7 mouse cellular contexts compared by ENCODE assay signal in the genomic region with DNA sequence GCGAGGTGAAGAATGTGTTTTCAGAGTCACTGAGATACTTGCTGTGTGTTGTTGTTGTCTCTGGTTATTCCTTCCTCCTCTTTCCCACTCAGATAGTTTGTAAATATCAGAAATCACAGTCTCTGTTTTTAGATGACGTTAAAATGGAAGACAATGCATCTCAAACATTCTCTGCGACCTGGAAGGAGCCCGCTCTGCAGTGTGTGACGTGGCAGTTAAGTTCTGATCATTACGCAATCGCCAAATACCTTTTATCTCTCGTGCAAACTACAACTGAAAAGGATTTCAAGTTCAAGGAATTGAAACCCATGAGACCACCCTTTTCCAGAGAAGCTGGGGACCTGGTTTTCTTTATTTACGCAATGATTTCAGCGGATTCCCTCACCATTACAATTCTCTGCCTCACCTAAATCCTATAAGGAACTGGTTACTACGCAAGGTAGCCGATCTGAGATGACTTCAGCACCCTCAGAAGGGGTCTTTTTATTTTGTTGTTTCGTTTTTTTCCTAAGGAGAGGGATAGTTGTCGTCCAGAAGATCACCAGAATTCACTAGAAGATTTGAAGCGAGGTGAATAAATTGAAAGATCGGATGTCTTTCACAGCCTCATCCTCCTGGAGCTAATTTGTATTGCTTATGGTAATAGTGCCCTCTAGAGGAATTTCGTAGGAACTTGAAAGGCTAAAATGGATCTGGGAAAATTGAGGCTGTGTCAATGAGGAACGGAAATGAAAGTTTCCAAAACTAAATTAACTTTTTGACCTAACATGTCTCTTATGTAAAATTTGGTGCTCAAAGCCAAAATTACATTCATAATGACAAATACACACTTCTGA. TPM values are rescaled to one million over a fixed set of nuclear protein-coding genes. Genes with fewer than 3 reads are reported as not detected.
DNase-seq lines count a peak whose midpoint lies in the region; ATAC-seq lines count a peak whose summit lies in the region.

No protein-coding gene starts in this region.

- H3K36me3 ChIP-seq in embryonic facial prominence, embryonic 12.5 days: no peaks in the 10 kb centered on the region
- H3K36me3 ChIP-seq in intestine, embryonic 15.5 days: no peaks in the 10 kb centered on the region

- DNase-seq in left cerebral cortex, postnatal 25 days (ENCODE audit: low spot score in 2 of 2): peak; percentile 17 to 22
- no peak for DNase-seq in left cerebral cortex, adult 8-10 months (ENCODE audit: low spot score in 2 of 2)
- peak; percentile 66 for DNase-seq in retina, postnatal 1 day
- no peak for DNase-seq in kidney, postnatal 10 days

- intact Hi-C loops in left cerebral cortex, postnatal 25 days (cut with DNase I): loop anchor here (5.0 to 10.0 kb wide), 3 partner anchors 40 to 1402 kb away; no protein-coding TSS in a partner anchor

- 55% methylated on average over 18 of the region's 18 CpGs for WGBS in embryonic facial prominence, embryonic 12.5 days
- 51% methylated on average over 18 of the region's 18 CpGs for WGBS in intestine, embryonic 15.5 days

- H3K9ac ChIP-seq in embryonic facial prominence, embryonic 12.5 days: no peak overlapping the region
- H3K9ac ChIP-seq in intestine, embryonic 15.5 days: no peak overlapping the region

- H3K4me3 ChIP-seq in embryonic facial prominence, embryonic 12.5 days: no peak overlapping the region
- H3K4me3 ChIP-seq in intestine, embryonic 15.5 days (replicated peaks): no peak overlapping the region

- H3K9me3 ChIP-seq in embryonic facial prominence, embryonic 12.5 days: no peaks in the 10 kb centered on the region
- H3K9me3 ChIP-seq in intestine, embryonic 15.5 days: no peaks in the 10 kb centered on the region

- H3K27ac ChIP-seq in embryonic facial prominence, embryonic 12.5 days: no peak overlapping the region
- no peak overlapping the region for H3K27ac ChIP-seq in intestine, embryonic 15.5 days

- H3K4me1 ChIP-seq in embryonic facial prominence, embryonic 12.5 days: no peaks in the 10 kb centered on the region
- no peaks in the 10 kb centered on the region for H3K4me1 ChIP-seq in intestine, embryonic 15.5 days (replicated peaks)

- H3K27me3 ChIP-seq in embryonic facial prominence, embryonic 12.5 days: no peaks in the 10 kb centered on the region
- no peaks in the 10 kb centered on the region for H3K27me3 ChIP-seq in intestine, embryonic 15.5 days (replicated peaks)

- ATAC-seq in embryonic facial prominence, embryonic 12.5 days (ENCODE audit: insufficient number of reproducible peaks, insufficient read depth, low FRiP score, low TSS enrichment): no peak
- ATAC-seq in intestine, embryonic 15.5 days: peak; percentile 68
- no peak for ATAC-seq in erythroid progenitor cell, adult 5-6 weeks (replicated peaks; ENCODE audit: low FRiP score, poor library complexity, severe bottlenecking)

- H3K4me2 ChIP-seq in embryonic facial prominence, embryonic 12.5 days (replicated peaks): 0 out of 2 replicates have a peak overlapping the region, but pooled peaks have one; percentile 9
- peak overlapping the region; percentile 37; the same call in 1 of the 2 replicates for H3K4me2 ChIP-seq in intestine, embryonic 15.5 days (replicated peaks)

RNA-seq across cellular contexts. Expression of gene Pik3c2g, which starts 9.8 kb away (rescaled TPM):
- total RNA-seq in left cerebral cortex, postnatal 25 days (2021): under 1 TPM in 1 of 2 experiments, not detected in 1; 0.23 TPM
- under 1 TPM in 3 of 4 experiments, not detected in 1; 0.11 to 0.26 (median 0.12) TPM for total RNA-seq in left cerebral cortex, adult 8-10 months (2022)
- polyA plus RNA-seq in embryonic facial prominence, embryonic 12.5 days (2016; fragmentation: Nextera tagmentation; extraction: Ambion mirVana): 0.65 and 0.71 TPM in 2 replicates
- 0.72 and 0.78 TPM in 2 replicates for polyA plus RNA-seq in intestine, embryonic 15.5 days (2015; fragmentation: Nextera tagmentation; extraction: Ambion mirVana)
- not detected in 2 replicates for total RNA-seq in erythroid progenitor cell, adult 5-6 weeks (2015; ENCODE audit: low replicate concordance)
- not detected in 2 replicates for total RNA-seq in erythroid progenitor cell, adult 5-6 weeks (2017; ENCODE audit: low replicate concordance)

Comparison
In these comparisons a context has a peak if more than half of its experiments do, and no peak if none do; other contexts are left out.
1. DNase-seq: peak in left cerebral cortex, postnatal 25 days (2 of 2) and retina, postnatal 1 day (single experiment); none in left cerebral cortex, adult 8-10 months (0 of 2) and kidney, postnatal 10 days (single experiment).